Mouse (Mus musculus): ENCODE measurements around the gene Fmnl1. TPM values are rescaled to one million over a fixed set of nuclear protein-coding genes. Genes with fewer than 3 reads are reported as not detected.

The Fmnl1 gene
- 100 to 1,000 TPM; 121 to 133 (median 125) TPM for total RNA-seq (2022)

- no peak for DNase-seq (ENCODE audit: low spot score in 2 of 2)
Observed at GRCm38 (mm10) chr11:103170494-103171285, at the start of gene Fmnl1. Gene Fmnl1 (plus strand): TSS chr11:103171107.

DNA sequence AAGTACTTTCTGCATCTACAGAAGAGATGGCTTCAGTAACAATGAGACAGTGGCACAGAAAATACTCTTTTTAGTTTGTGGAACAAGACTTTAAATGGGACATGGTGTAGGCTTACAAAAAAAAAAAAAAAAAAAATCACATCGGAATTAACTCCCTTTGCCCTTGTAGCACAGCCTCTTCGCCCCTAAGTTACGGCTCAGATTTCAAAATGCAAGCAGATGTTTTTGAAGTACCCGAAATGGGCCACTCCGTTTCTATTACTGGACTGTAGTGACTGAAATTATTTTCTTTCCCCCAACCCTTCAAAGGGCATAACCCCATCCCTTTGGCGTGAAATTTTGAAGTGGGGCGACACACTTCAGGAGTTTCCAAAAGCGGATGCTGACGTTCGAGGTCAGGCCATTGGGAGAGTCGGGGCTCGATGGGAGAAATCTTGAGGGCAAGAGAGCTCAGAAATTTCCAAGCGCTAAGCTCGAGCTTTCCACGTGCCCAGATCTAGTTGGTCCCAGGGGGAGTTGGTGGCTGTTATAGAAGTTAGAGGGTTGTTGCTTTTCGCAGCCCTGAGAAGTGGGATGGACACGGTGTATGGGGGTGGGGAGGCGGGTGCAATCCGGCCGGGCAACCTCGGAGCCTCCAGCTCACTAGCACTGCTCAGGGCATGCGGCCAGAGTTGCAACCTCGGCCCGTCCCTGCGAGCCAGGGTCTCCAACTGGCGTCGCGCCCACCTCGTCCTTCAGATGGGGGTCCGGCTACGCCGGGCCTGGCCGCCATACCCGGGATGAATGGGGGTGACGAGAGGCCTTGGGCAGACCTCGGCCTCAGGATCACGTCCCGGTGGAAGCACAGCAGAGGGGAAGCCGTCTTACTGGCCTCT is 39.0 kb upstream of the Fmnl1 start, which contains the start of gene Hexim2:
TSS of gene Hexim2 (plus strand) at position 729 of the 875 bp plus-strand sequence.
- peak in 1 of 2 experiments; percentile 57 for DNase-seq (ENCODE audit: low spot score in 2 of 2)

GRCm38 (mm10) chr11:103132576-103133455 is 38.1 kb upstream of the Fmnl1 start:
- DNase-seq (ENCODE audit: low spot score in 2 of 2) = peak; percentile 100

DNA sequence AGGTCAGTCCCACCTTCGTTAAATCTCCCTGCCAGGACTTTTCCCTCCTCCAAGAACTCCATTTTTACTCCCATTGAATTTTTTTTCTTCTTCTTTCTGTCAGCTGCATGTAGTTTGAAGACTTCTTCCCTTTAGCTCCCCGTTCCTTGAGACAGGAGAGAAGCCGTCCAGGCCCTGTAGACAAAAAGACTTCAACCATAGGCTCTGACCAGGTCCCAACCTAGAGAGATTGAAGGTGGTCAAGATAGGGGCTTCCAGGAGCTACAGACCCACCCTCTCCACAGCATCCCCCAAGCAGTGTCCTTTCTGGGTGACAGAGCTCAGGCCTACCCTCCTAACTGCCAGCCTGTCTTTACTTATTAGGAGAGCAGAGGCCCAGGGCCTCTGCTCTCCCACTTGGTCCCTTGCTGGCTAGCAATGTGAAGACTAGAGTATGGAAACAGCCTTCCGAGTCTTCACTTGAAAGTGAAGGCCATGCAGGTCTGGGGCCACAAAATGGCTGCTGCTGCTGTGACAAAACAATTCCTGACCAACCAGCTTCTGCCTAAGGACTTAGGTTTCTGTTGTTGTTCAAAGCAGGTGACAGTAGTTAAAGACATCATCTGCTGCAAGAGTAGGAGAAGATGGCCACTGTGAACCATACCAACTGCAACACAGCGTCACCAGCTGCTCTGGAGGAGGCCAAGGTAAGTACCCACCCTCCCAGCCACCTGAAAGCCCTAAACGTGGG is 37.3 kb upstream of the Fmnl1 start:
- DNase-seq (ENCODE audit: low spot score in 2 of 2) = no peak

GRCm38 (mm10) chr11:103134221-103134620 is 36.7 kb upstream of the Fmnl1 start:
- DNase-seq (ENCODE audit: low spot score in 2 of 2) = no peak

DNA sequence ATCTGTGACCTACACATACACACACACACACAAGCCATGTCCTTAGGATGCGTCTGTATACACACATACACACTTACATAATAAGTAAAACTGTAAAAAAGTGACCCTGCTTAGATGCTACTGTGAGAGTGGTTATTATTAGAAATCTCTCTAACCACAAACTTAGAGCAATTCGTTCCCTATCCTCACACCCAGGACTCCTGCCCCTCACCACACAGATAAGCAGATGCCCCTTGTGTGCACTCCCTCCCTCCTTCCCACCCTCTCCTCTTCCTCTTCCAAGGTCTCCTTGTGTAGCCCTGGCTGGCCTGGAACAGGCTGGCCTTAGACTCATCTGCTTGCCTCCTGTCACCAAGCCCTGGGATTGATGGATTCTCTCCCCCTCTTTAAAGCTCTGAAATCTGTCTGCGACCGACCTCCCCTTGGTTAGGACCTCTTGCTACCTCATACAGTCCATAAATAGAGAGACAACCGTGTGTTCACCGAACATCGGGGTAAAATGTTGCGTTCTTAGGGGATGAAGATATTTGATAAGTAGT is 34.8 kb upstream of the Fmnl1 start:
- DNase-seq (ENCODE audit: low spot score in 2 of 2) = no peak

GRCm38 (mm10) chr11:103139951-103140762 is 30.8 kb upstream of the Fmnl1 start:
- no peak for DNase-seq (ENCODE audit: low spot score in 2 of 2)

DNA sequence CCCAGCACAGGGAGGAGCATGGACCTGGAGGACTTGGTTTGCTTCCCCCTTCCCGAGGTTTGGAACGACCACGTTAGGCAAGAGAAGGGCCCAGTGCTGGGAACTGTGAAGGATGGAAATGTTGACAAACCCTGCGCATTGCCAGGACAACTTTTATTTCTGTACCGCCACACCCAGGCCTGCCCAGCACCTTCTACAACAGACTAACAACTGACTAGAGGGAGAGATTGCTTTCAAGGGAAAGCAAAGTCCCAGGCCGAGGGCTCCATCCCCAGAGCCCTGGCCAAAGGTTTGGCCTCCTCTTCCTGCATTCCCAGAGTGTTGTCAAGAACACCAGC is 30.2 kb upstream of the Fmnl1 start:
- no peak for DNase-seq (ENCODE audit: low spot score in 2 of 2)

DNA sequence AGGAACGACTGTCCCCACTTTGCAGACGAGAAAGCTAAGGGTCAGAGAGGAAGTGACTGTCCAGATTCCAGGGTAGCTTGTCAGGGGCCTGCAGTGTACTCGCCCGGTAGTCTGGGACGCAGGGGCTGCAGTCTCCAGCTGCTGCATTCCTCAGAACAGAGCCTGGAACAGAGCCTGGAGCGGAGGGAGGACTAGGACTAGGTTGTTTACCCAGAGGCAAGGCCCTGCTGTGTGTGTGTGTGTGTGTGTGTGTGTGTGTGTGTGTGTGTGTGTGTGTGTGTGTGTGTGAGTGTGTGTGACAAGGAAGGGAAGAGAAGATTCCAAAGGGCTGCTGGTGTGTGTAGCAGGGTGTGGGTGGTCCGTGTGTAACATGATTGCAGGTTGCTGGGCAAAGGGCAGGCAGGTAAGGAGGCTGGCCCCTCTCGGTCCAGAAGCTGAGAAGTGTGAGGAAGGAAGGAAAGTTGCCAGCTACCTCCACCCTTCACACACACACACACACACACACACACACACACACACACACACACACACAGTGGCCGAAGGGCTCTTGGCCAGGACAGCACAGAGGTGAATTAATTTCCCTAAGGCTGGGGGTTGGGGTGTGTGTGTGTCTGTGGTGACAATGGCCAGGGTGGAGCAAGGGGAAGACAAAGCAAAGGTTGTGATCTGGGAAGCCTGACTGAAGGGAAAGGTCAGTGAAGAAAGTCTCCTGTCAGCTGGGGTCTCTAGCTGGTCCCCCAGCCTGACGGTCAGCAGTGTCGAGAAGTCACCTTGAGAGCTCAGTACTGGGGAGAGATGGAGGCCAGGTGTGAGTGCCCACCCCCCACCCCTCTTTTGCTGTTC is 29.6 kb upstream of the Fmnl1 start:
- no peak for DNase-seq (ENCODE audit: low spot score in 2 of 2)

DNA sequence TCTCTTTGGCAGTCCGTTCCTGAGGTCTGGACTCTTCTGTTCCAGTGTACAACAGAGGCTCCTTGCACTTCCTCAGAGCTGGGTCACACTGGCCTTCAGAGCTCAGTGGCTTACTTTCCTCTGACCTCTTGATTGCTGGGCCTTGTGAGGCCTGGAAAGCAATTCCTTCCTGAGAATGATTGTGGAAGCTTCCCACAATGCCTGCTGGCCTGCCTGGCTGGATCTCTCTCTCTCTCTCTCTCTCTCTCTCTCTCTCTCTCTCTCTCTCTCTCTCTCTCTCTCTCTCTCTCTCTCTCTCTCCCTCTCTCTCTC is 29.0 kb upstream of the Fmnl1 start:
- no peak for DNase-seq (ENCODE audit: low spot score in 2 of 2)

- DNase-seq (ENCODE audit: low spot score in 2 of 2) = peak; percentile 89 to 91
Observed at GRCm38 (mm10) chr11:103142441-103143182, 28.3 kb upstream of the Fmnl1 start.

- no peak for DNase-seq (ENCODE audit: low spot score in 2 of 2)
Observed at GRCm38 (mm10) chr11:103144309-103145285, 26.3 kb upstream of the Fmnl1 start.

- DNase-seq (ENCODE audit: low spot score in 2 of 2) = no peak
Observed at GRCm38 (mm10) chr11:103146386-103146785, 24.5 kb upstream of the Fmnl1 start.

DNA sequence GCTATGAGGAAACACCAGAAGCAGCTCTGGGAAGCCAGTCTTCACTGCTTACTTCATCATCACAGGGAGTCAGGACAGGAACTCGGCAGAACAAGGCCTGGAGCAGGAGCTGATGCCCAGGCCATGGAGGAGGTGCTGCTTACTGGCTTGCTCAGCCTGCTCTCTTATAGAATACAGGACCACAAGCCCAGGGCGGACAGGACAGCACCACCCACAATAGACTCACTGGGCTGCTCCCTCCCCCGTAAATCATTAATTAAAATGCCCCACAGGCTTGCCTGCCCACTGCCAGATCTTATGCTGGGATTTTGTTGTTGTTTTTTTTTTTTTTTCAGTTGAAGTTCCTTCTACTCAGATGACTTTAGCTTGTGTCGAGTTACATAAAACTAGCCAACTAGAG is 23.1 kb upstream of the Fmnl1 start:
- DNase-seq (ENCODE audit: low spot score in 2 of 2) = no peak

- DNase-seq (ENCODE audit: low spot score in 2 of 2) = no peak
Observed at GRCm38 (mm10) chr11:103149771-103150170, 21.1 kb upstream of the Fmnl1 start.

- DNase-seq (ENCODE audit: low spot score in 2 of 2) = peak; percentile 87 to 95
Observed at GRCm38 (mm10) chr11:103158621-103159478, 12.1 kb upstream of the Fmnl1 start.

Measured in layer of hippocampus, adult 8-10 months (tissue).